Comparison of ENCODE assay signal across 9 mouse cellular contexts in genomic region chr14:31660312-31661093, GRCm38 (mm10). TPM values are rescaled to one million over a fixed set of nuclear protein-coding genes. Genes with fewer than 3 reads are reported as not detected.
DNase-seq lines count a peak whose midpoint lies in the region; ATAC-seq and TF ChIP-seq lines count a peak whose summit lies in the region.
"Had no signal": no experiment of that assay in that cellular context is flagged by ENCODE, and none has a peak within 500 bp of the region (broad histone marks: within the 10 kb centered on the region; RNA-seq: fewer than 3 reads in every experiment).

No protein-coding gene starts in this region.

- WGBS in heart, adult 2 months: 71% methylated on average over 7 of the region's 7 CpGs
- WGBS in heart, embryonic 13.5 days: 62% methylated on average over 7 of the region's 7 CpGs
- 43% methylated on average over 7 of the region's 7 CpGs for WGBS in limb, embryonic 14.5 days

- no peak overlapping the region for H3K9ac ChIP-seq in heart, adult 2 months (ENCODE audit: low read depth, low read length)
- peak overlapping the region; percentile 9; the same call in 1 of the 2 replicates for H3K9ac ChIP-seq in heart, embryonic 13.5 days
- H3K9ac ChIP-seq in limb, embryonic 14.5 days (ENCODE audit: low read depth, low read length, severe bottlenecking): 0 out of 2 replicates have a peak overlapping the region, but pooled peaks have one; percentile 3

- H3K79me2 ChIP-seq in heart, adult 2 months (replicated peaks; ENCODE audit: control insufficient read depth, insufficient read depth, low read length): no peaks in the 10 kb centered on the region

- ATAC-seq in heart, embryonic 13.5 days (ENCODE audit: extremely low read depth, insufficient number of reproducible peaks, low FRiP score, low TSS enrichment): no peak
- no peak for ATAC-seq in limb, embryonic 14.5 days (ENCODE audit: low FRiP score, low read depth)

- H3K4me1 ChIP-seq in heart, adult 2 months (ENCODE audit: control insufficient read depth, insufficient read depth, low read length): peaks cover 32% of the 10 kb centered on the region
- H3K4me1 ChIP-seq in heart, embryonic 13.5 days: peaks cover 88% of the 10 kb centered on the region
- peaks cover 78% of the 10 kb centered on the region for H3K4me1 ChIP-seq in limb, embryonic 14.5 days (ENCODE audit: control insufficient read depth, insufficient read depth, low read length)

- intact Hi-C loops in heart, adult 2 months (cut with DNase I): loop anchor here (5.0 to 10.0 kb wide), 2 partner anchors 244 to 287 kb away; no protein-coding TSS in a partner anchor
- intact Hi-C loops in heart, postnatal 25 days (cut with DNase I): no loop called here

- peak in 1 of 2 experiments; percentile 24 for DNase-seq in heart, adult 2 months
- DNase-seq in heart, postnatal 25 days (ENCODE audit: low spot score): no peak
- peak; percentile 14 for DNase-seq in MN1 (ENCODE audit: low spot score)
- peak; percentile 42 for DNase-seq in limb, embryonic 14.5 days (ENCODE audit: low spot score)
- DNase-seq in right cerebral cortex, postnatal 25 days: no peak
- DNase-seq in ovary, postnatal 14 days (ENCODE audit: low spot score): no peak
- no peak for DNase-seq in lung, postnatal 25 days (ENCODE audit: low spot score)
- DNase-seq: liver, embryonic 13.5 days had no signal

- TF ChIP-seq POLR2A in heart, adult 2 months (IDR thresholded peaks at IDR 0.05; ENCODE audit: insufficient read depth, low read depth, low read length): no peak
- TF ChIP-seq POLR2A in limb, embryonic 14.5 days (IDR thresholded peaks at IDR 0.05; ENCODE audit: borderline replicate concordance, extremely low read depth, insufficient read depth, insufficient read length): no peak

- TF ChIP-seq CTCF in heart, adult 2 months (IDR thresholded peaks at IDR 0.05): no peak

- H3K36me3 ChIP-seq in heart, adult 2 months (ENCODE audit: control insufficient read depth, insufficient read depth, low read length): peaks cover 2% of the 10 kb centered on the region; the same call in 1 of the 2 replicates
- H3K36me3 ChIP-seq in heart, embryonic 13.5 days: no peaks in the 10 kb centered on the region
- no peaks in the 10 kb centered on the region for H3K36me3 ChIP-seq in limb, embryonic 14.5 days (ENCODE audit: control insufficient read depth, insufficient read depth, low read length)
- H3K36me3 ChIP-seq: liver, embryonic 13.5 days had no signal

- 0 out of 2 replicates have a peak overlapping the region, but pooled peaks have one; percentile 27 for H3K4me2 ChIP-seq in heart, embryonic 13.5 days
- H3K4me2 ChIP-seq in limb, embryonic 14.5 days (replicated peaks; ENCODE audit: low read depth, low read length, severe bottlenecking): no peak overlapping the region

- H3K27me3 ChIP-seq in heart, adult 2 months (ENCODE audit: control insufficient read depth, insufficient read depth, low read length): no peaks in the 10 kb centered on the region
- H3K27me3 ChIP-seq in heart, embryonic 13.5 days (replicated peaks): no peaks in the 10 kb centered on the region
- no peaks in the 10 kb centered on the region for H3K27me3 ChIP-seq in limb, embryonic 14.5 days (ENCODE audit: control insufficient read depth, insufficient read depth, low read length)
- H3K27me3 ChIP-seq: liver, embryonic 13.5 days had no signal

- H3K27ac ChIP-seq in heart, adult 2 months: peak overlapping the region; percentile 96
- peak overlapping the region; percentile 98 for H3K27ac ChIP-seq in heart, embryonic 13.5 days (replicated peaks)
- H3K27ac ChIP-seq in limb, embryonic 14.5 days (replicated peaks; ENCODE audit: low read depth, low read length): peak overlapping the region; percentile 99

- H3K4me3 ChIP-seq in heart, adult 2 months: no peak overlapping the region
- H3K4me3 ChIP-seq in heart, embryonic 13.5 days: no peak overlapping the region
- H3K4me3 ChIP-seq in limb, embryonic 14.5 days (replicated peaks; ENCODE audit: low read length): no peak overlapping the region

- no peaks in the 10 kb centered on the region for H3K9me3 ChIP-seq in heart, embryonic 13.5 days
- H3K9me3 ChIP-seq in limb, embryonic 14.5 days (ENCODE audit: control insufficient read depth, low read length): no peaks in the 10 kb centered on the region
- H3K9me3 ChIP-seq: liver, embryonic 13.5 days had no signal

- TF ChIP-seq EP300 in heart, adult 2 months (IDR thresholded peaks at IDR 0.05; ENCODE audit: insufficient read depth, low read depth, low read length): no peak

RNA-seq across cellular contexts. Expression of gene Hacl1, which starts 19.4 kb away (rescaled TPM):
- total RNA-seq in heart, adult 2 months (2021): 10 to 100 TPM in 1 of 2 experiments, 1 to 10 TPM in 1; 8.2 to 10.1 TPM
- polyA plus RNA-seq in heart, adult 2 months (2012; rRNA removed): 10.5 and 11.2 TPM in 2 replicates
- total RNA-seq in heart, postnatal 25 days (2021): 10 to 100 TPM in 1 of 2 experiments, 1 to 10 TPM in 1; 5.7 to 13.6 TPM
- 10.2 and 10.7 TPM in 2 replicates for polyA plus RNA-seq in heart, embryonic 13.5 days (2015; fragmentation: Nextera tagmentation; extraction: Ambion mirVana)
- 14.7 and 18.2 TPM in 2 replicates for polyA plus RNA-seq in limb, embryonic 14.5 days (2012; rRNA removed)
- 16.5 and 16.6 TPM in 2 replicates for polyA plus RNA-seq in limb, embryonic 14.5 days (2014; fragmentation: Nextera tagmentation; extraction: Ambion mirVana)

RNA-seq across cellular contexts. Expression of gene Btd, which starts 19.7 kb away (rescaled TPM):
- 10 to 100 TPM; 10.7 to 10.8 TPM for total RNA-seq in heart, adult 2 months (2021)
- polyA plus RNA-seq in heart, adult 2 months (2012; rRNA removed): 19.1 and 29.1 TPM in 2 replicates
- 10 to 100 TPM in 1 of 2 experiments, 1 to 10 TPM in 1; 9.1 to 10.4 TPM for total RNA-seq in heart, postnatal 25 days (2021)
- polyA plus RNA-seq in heart, embryonic 13.5 days (2015; fragmentation: Nextera tagmentation; extraction: Ambion mirVana): 19.8 and 25.3 TPM in 2 replicates
- polyA plus RNA-seq in limb, embryonic 14.5 days (2012; rRNA removed): 52.0 and 70.2 TPM in 2 replicates
- polyA plus RNA-seq in limb, embryonic 14.5 days (2014; fragmentation: Nextera tagmentation; extraction: Ambion mirVana): 34.7 and 35.8 TPM in 2 replicates

RNA-seq across cellular contexts. Expression of gene Gm49387, which starts 19.8 kb away (rescaled TPM):
- under 1 TPM; 0.66 to 0.86 TPM for total RNA-seq in heart, adult 2 months (2021)
- 2.4 TPM in 1 of 2 replicates, not detected in the other for polyA plus RNA-seq in heart, adult 2 months (2012; rRNA removed)
- total RNA-seq in heart, postnatal 25 days (2021): 1 to 10 TPM in 1 of 2 experiments, under 1 TPM in 1; 0.47 to 1.5 TPM
- 2.1 TPM in 1 of 2 replicates, not detected in the other for polyA plus RNA-seq in heart, embryonic 13.5 days (2015; fragmentation: Nextera tagmentation; extraction: Ambion mirVana)
- polyA plus RNA-seq in limb, embryonic 14.5 days (2012; rRNA removed): not detected in 2 replicates
- polyA plus RNA-seq in limb, embryonic 14.5 days (2014; fragmentation: Nextera tagmentation; extraction: Ambion mirVana): 3.0 TPM in 1 of 2 replicates, not detected in the other

Comparison
In these comparisons a context has a peak if more than half of its experiments do, and no peak if none do; other contexts are left out.
1. DNase-seq: peak in MN1 (single experiment) and limb, embryonic 14.5 days (single experiment); none in heart, postnatal 25 days (single experiment), right cerebral cortex, postnatal 25 days (single experiment), ovary, postnatal 14 days (single experiment) and lung, postnatal 25 days (single experiment).
2. Peak in every context shown above with its lines, with median percentiles within 50 percentile points of each other: H3K27ac ChIP-seq.